Mouse (Mus musculus) cerebellum, adult 9-10 months (tissue): Measurements from ENCODE around the gene Larp4b.

ENCODE experiments used
- DNase-seq: peaks from one replicate; pipeline ENCODE4 v3.0.0; 2022

The Larp4b gene

DNA sequence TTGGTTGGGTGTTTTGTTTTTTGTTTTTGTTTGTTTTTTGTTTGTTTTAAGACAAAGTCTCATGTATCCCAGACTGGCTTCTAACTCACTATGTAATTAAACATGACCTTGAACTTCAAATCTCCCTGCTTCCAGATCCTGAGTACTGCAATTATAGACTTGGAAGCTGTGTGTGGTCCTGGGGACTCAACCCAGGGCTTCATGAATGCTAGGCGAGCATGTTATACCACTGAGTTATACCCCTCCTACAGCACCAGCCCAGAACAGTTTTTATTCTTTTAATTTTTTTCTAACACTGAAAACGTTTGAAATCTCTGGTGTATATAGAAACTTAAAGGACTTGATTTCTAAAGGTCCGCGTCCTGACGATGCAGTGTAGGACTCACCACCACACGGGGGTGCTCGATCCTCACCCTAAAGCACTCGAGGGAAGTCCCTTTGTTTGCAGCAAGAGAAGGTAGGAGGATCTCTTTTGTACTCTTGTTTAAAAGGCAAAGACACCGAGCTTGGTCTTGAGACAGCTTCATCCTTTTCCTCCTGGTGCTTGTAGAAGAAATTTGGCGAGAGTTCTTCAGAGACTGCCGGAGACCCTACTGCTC is 88.1 kb downstream of the Larp4b start:
- DNase-seq = peak; percentile 75

DNA sequence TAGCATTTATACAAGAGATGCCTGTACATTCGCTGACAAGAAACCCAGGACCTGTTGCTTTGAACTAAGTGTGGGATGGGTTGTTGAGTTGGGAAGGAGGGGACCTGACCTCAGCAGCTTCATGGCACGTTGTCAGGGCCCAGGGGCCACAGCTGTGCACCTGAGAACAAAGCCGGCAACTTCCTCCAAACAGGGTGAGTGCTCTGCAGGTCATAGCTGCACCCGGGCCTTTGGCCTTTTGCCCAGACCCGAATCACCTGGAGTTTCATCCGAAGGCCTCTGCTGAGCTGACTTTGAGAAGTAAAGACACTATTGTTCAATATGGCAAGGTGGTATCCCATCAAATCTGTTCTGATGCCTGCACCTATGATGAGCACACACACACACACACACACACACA is 90.6 kb downstream of the Larp4b start:
- no peak for DNase-seq

DNA sequence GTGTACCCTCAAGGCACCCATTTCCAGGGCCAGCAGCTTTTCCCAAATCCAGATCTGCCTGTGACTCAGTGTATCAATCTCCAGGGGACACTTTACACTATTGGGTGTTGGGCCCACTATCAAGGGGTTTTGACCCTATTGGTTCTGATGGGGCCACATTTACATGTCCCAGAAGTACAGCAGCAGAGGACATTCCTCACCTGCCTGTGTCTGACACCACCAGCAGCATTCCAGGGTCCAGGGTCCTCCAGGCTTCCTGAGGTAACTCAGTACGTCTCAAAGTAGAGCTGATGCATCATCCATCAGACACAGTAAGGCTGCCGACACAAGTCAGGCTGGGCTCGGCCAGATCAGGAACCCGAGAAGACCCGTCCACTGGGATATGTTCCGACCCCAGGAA is 91.0 kb downstream of the Larp4b start:
- no peak for DNase-seq

DNA sequence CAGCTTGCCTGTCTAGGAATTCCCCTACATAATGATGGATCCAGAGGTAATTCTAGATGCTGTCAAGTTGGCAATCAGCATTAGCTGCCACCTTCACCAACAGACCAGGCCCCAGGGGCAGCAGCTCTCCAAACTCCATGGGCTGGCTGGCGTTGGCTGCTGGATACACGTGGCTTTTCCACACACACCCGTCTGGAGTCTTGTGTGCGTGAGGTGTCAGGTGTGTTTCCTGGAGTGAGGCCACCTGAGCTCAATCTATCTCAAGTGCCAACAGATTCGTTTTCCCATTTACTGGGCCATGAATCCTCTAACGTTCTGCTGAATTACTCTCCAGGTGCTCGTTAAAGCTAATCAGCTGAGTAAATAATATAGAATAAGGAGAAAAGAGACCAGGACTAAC is 93.5 kb downstream of the Larp4b start:
- DNase-seq = peak; percentile 39

DNA sequence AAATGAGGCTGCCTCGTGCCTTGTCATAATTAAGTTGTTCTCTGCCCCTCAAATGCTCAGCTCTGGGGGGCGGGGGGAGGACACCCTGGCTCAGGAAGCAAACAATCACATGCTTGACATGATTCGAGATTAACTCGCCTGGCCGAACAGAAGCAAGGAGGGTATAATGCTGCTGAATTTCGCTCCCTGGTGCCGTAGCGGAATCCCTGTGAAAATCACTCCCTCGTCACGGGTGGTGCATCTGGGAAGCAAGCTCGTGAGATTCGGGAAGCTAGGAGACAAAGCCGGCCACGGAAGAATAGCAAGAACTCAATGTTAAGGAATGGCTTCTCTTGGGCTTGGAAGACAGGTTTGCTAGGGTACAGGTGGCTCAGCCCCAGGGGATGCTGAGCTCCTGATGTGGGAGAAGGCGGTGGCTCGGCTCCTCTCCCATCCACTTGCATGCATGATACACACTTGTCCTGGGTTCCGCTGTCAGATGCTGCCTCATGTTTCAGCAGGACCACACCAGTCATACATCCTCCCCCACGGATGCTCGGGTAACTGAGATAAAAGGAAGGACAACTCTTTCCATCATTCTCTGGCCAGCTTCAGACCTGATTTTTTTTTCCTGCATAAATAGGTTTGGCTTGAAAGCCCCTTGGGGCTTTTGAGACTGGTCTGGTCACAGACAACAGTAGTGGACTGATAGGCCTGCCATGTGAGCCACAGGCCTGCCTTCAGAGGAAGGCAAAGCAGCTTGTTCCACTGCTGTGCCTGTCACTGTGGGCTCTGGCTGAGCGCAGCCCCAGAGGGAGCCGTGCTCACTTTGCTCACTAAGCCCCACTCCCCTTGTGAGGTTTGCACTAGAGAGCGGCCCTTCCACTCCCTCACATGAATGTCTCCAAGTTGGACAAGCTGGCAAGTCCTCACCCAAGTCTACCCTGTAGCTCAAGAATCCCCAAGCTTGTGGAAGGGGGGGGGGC is 94.2 kb downstream of the Larp4b start:
- peak; percentile 28 for DNase-seq

DNA sequence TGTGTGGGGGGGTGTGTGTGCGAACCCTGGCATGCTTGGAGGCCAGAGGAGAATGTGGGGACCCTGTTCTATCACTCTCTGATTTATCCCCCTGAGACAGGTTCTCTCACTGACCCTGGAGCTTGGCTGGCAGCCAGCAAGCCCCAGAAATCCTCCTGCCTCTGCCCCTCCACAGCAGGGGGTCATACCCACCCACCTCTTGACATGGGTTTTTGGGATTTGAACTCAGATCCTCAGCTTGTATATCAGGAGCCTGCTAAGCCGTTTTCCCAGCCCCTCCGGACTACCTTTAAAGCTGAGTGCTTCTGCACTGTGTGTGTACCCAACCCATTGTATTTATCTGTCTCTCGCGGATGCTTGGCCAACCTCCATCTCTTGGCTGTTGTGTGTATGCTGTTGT is 95.8 kb downstream of the Larp4b start:
- DNase-seq = no peak

DNA sequence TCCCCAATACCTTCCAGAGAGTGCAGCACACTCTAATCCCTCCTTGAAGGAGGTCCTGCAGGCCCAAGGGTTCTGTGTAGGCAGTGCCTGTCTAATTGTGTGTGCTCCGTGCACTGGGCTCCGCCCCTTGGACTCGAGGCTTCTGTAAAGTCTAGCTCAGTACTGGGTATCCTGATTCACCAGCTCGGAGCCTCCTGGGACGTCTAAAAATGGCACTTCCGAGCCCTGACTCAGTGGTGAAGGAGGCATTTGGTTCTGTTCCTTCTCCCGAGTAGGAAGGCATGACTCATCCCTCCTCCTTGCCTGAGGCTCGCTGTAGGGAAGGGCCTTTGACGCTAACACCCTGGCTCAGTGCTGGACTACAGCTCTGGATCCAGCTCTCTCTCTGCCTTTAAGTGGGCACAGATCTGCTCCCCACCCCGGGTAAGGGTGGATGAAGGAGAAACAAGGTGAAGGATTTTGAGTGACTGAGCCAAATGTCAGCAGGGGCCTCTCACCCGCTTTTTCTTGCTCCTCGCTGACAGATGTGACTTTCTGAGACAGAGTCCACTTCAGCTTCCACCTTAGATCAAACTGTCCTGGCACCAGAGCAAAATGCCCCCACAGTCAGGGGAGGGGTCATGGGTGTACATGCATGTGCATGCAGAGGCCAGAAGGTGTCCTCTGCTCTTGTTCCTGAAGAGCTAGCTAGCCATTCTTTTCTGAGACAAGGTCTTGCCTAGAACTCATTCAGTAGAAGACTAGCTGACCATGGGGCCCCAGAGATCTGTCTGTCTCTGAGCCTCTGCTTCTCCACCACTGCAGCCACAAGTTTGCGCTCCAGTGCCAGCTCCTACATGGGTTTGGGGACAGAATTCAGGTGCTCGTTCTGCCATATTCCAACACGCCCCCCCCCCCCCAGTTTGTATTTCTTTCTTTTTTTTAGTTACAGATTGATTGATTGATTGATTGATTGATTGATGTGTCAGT is 97.8 kb downstream of the Larp4b start:
- DNase-seq = peak; percentile 37

DNA sequence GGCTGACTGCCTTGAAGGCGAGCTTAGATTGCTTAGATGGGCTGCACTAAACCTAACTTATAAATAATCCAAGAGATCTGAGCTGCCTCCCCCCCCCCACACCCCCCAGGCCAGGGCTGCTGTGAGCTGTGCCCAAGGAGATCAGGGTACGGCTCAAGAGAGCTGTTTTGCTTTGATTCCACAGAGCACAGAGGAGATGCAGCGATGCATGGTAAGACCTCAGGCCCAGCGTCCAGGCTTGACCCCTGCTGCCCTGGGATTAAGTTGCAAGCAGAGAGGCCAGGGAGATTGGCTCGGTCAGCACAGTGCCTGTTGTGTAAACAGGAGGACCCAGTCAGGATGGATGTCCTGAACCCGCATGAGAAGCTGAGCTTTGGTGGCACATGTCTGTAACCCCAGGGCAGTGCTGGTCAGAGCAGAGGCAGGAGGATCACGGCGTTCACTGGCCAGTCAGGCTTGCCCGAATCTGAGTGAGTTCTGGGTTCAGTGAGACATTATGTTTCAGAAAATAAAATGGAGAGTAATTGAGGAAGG is 99.2 kb downstream of the Larp4b start:
- no peak for DNase-seq

DNA sequence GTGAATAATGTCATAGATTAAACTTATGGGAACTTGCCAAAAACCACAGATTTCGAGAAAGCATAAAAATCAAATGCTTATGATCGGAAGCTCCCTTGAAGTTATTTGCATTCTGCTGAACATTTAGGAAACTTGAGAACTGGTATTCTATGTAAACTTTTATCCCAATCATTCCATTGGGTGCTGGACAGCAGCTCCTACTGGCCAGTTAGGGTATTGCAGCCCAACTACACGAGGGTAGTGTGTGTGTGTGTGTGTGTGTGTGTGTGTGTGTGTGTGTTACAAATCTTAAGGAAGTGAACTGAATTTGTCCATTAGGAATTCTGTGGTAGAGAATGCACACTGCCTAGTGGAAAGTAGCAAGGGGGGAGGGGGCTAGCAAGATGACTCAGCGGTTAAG is 101.0 kb downstream of the Larp4b start:
- no peak for DNase-seq

DNA sequence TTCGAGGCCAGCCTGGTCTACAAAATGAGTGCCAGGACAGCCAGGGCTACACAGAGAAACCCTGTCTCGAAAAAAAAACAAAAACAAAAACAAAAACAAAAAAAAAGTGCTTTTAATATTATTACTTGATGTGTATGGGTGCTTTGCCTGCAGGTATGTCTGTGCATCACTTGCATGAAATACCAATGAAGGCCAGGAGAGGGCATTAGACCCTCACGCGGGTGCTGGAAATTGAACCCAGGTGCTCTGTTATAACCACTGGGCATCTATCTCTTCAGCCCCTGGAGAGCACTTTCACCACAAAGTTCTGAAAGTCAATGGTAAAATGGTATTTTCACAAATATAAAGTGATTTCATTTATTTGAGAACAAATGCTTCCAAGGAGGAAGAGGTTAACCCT is 101.9 kb downstream of the Larp4b start:
- DNase-seq = no peak

DNA sequence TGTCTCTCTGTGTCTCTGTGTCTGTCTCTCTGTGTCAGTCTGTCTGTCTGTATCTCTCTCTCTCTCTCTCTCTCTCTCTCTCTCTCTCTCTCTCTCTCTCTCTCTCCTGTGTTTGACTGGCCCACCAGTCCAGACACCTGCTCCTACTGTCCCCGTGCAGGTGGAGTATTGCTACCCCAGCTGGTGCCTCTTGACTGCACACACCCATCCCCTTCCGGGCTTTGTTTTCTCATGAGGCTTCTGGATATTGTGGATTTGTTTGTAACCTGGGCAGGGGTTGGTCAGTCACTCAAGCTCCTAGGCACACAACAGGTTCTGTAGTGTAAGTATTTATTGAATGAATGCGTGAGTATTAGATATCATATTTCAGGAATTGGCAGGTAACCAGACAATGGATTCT is 104.4 kb downstream of the Larp4b start:
- no peak for DNase-seq

DNA sequence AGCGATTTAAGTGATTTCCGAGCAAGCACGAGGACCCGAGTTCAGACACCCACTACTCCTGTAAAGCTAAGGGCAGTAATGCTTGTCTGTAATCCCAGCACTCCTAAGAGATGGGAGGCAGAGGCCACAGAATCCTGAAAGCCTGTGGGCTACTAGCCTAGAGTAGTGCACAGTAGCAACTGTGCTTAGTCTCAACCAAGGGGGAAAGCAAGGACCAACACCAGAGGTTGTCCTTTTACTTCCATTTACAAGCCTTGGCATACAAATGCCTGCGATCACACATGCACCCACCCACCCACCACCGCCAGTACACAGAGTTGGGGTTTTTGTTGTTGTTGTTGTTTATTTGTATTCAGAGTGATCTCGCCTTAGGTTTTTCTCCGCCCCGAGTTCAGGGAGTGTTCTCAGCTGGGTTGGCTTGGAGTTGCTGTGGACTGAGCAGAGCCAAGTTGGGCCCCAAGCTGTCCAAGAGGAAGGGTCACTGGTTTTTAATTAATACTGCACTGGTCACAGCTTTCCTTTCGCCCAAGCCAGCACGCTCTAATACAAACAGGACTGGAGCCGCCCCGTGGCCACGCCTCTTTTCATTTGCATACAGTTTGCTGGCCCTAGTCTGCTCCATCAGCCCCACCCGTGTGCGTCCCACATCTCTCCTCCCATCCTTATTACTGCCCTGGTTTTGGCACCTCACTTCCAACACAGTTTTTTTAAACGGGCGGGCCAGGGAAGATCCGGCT is 105.2 kb downstream of the Larp4b start:
- no peak for DNase-seq

DNA sequence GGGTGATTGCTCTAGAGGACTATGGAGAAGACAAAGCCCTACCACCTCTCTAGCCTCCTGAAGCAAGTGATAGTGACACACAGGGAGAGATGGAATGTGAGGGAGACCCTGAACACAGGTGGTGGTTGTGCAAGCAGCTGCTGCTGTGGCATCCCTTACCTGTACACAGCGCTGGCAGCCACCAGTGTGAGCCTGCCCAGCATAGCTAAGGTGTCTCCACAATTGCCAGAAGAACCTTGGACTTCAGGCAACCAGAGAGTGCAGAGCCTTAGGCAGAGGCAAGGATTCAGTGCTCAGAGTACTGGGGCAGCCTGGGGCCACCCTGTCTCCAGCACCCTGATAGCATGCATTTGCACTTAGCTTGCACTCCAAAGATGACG is 105.8 kb downstream of the Larp4b start:
- no peak for DNase-seq

DNA sequence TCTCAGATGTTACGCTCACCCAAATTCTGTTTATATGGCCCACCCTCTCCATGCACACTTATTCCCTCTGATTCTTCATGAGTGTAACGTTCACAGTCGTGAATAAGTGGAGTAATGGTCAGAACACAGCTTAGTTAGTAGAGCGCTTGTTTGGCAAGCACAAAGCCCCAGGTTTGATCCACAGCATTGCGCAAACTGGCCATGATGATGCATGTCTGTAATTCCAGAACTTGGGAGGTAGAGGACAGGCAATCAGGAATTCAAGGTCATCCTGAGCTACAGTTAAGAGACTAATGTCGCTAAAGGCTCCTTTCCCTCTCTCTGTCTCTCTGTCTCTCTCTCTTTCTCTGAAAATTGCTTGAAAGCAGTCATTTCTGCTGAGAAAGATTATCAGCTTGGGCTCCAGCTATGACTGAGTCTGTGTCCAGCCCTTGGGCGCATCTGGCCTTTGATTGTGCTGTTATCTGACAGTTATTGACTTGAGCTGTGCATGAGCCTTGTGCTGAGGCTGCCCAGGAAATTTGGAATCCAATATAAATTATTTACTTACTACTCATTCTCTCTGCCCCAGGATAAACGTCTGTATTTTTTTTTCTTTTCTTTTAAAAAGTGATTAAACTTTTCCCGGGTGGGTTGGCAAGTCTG is 129.2 kb downstream of the Larp4b start:
- no peak for DNase-seq
